Mouse (Mus musculus): ENCODE data around the gene Trex2.

Gene Trex2

DNA sequence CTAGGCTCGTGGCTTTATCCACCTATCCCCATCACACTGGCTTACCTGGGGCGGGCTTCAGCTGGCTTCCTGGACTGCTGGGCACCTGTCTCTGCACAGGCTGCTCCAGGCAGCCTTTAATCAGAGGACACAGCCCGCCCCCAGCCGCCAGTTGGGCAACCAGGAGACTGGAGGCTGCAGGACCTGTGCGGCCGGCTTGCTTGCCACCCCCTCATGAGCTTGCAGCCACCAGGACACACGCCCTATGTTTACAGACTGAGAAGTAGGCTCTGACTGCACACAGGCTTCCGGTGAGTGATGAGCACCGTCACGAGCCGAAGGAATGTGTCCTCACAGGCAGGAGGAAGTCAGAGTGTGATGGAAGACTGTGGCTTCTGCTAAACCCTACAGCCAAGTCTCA is at the start of gene Trex2:
Trex2 (minus strand) TSS at position 93 of the 400 bp plus-strand sequence.
- DNase-seq: peak; percentile 14

DNA sequence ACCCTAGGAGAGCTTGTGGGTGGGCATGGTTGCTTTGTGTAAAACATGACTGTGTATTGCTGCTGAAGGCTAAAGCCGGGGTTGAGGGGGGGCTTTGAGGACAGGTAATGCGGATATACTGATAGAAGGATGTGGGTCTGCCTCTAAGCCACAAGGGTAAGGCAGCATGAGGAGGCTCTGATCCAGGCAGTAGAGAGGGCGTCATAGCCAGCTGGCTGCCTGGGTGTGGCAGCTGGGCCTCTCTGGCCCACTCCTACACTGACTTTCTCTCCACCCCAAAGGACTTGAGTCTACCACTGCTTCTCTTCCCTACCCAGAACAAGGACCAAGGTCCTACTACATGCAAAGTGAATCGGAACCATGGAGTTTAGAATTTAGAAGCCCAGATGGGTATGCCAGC is 49.7 kb upstream of the Trex2 start:
- DNase-seq: no peak

DNA sequence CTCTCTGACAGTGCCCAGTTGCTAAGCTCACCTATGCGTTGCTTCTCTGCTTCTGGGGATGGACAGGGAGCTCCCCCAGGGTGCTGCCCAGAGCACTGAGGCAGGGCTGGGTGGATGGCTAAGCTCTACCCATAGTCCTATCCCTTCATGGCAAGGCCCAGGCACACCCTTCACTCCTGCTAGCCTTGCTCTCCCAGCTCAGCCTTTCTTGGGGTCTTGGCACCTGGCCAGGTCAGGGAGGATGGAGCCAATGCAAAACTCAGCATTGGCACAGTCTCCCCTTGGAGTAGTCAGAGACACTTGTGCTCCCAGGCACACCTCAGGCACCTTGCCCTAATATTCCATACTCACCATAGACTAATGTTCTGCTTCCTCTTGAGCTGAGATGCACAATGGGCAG is 48.9 kb upstream of the Trex2 start:
- no peak for DNase-seq

DNA sequence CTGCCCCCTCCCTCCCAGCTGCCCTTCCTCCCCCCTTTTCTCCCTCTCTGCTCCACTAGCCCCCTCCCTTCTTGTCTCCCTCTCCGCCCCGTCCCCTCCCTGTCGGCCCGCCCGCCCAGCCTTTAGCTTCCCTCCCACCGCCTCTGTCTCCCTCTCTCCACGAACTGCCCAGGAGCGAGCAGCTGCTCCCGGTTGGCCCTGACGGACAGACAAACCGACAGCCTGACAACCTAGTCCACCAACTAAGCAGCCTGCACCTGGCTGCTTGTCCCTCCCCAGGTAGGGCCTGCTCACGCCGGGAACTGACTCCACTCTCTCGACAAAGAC is 48.3 kb upstream of the Trex2 start, which contains the start of gene Bgn:
Bgn (plus strand) TSS at position 119 of the 327 bp plus-strand sequence.
- DNase-seq: no peak

DNA sequence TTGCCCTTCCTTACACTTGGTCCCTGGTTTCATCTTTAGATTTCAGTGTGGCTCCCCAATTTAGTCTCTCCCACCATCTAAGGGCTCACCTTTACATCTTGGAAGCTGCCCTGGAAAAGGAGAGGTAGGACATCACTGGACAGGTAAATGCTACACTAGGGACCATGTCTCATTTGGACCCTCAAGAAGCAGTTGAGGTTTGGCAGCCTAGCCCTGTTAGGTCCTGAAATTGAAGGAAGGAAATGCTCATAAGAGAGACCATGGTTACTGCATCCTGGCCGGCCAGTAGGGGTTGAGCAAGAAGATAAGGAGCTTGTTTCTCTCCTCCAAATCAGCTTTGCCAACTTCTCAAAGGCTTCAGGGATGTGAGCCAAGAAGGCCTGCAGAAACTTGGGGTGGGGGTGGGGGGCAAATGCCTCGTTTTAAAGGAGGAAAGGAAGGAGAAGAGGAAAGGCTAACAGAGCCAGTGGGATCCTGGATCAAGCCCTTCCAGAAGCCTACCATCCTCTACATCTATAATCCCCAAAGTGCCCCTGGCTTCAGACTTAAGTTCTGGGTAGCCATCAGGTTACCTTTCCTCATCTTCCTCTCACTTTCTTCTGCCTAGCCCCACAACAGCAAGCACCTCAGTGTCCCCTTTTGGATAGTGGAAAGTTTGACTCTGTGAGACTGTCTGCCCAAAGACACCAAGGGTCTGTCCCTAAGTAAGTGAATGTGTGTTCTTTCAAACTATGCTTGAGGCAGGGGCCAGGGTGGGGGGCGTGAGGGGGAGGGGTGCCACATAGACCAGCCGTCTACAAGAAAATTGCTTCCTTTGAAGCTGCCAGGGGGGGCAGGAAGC is 47.7 kb upstream of the Trex2 start:
- no peak for DNase-seq

DNA sequence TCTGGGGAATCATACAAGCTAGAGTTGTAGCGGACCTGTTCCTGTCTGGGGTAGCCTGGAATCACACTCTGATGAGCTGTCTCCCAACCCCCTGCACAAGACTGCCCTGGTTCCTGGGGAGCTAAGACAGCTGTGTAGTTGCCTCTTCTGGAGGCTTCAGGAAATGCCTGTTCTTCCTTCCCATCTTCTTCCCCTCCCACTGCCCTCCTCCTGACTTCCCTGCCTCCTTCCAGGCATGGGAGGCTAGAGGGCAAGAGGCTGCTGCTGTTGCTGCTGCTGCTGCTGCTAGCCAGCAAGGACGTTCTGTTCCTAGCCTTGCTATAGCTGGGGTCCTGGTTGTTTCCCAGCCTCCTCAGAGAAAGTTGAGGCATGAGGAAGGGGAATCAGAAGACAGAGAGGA is 45.2 kb upstream of the Trex2 start:
- peak; percentile 46 for DNase-seq

DNA sequence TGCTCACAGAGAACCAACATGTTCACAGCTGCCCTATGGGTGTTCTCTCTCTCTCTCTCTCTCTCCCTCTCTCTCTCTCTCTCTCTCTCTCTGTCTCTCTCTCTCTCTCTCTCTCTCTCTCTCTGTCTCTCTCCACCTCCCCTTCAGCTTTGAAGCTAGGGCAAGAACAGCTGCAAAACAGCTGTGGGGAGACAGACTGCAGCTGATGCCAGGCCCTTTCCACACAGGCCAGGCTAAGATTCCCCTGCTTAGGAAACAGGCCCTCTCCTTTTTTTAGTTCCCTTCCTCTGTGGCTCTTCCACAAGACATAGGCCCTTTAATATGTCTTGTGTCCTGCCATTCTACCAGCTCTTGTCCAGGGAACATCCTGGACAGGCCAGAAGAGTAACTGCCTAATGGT is 44.5 kb upstream of the Trex2 start:
- DNase-seq: peak; percentile 42

DNA sequence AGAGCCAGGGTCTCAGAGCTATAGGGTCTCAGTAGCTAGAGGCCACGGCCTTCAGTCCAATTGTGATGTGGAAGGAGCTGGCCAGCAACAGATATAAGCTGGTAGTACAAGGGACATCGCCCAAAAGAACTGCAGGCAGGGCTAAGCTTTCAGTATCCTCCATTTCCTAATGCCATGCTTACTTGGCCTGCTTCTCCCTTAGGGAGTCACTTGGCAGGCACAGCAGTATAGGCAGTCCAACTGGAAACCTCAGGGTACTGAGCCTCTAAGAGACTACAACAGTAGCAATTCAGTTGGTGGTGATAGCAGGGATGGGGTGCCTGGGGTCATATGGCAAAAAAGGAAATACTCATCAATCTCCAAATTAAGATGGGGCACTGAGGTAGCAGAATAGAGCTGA is 42.4 kb upstream of the Trex2 start:
- no peak for DNase-seq

DNA sequence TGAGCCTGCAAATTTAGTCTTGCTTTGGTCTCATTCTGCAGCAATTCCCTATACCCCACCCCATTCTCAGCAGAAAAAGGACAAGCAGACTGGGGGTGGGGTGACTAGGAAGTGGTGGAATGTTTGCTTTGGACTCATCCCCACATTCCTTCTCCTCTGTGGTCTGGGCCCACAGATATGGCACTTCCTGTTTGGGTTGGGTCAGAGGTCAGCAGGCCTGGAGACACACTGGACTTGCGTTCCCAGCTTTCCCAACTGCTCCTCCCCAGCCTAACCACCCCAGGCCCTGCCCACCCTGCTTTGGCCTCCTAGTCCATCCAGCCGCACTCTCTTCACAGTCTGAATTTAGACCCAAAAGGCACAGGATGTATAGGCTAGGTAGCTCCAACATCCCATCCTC is 41.5 kb upstream of the Trex2 start:
- peak; percentile 78 for DNase-seq

DNA sequence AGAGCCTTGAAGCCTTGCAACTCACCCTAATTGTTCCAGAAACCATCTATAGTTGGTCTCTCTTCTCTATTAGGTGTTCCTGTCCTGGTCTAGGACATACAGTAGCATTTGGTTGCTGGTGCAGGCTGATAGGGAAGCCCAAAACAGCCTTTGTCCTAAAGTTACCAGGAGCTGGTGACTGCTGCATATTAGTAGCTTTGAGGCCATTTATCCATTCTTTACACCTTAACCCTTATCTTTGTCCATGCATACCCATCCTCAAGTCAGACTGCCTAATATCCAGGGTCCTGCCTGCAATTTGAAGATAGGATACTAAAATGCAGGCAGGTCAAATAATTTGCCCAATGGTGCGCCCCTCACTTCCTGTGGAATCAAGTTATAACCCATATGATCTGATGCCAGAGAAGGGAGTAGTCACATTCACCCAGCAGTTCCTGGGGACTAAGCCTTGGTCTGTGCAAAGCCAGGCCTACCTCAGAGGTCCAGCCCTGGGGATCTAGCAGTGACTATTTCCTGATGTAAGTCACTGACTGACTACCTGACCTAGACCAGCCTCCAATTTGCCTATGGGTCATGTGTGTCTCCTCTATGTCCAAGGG is 40.6 kb upstream of the Trex2 start:
- DNase-seq: no peak

DNA sequence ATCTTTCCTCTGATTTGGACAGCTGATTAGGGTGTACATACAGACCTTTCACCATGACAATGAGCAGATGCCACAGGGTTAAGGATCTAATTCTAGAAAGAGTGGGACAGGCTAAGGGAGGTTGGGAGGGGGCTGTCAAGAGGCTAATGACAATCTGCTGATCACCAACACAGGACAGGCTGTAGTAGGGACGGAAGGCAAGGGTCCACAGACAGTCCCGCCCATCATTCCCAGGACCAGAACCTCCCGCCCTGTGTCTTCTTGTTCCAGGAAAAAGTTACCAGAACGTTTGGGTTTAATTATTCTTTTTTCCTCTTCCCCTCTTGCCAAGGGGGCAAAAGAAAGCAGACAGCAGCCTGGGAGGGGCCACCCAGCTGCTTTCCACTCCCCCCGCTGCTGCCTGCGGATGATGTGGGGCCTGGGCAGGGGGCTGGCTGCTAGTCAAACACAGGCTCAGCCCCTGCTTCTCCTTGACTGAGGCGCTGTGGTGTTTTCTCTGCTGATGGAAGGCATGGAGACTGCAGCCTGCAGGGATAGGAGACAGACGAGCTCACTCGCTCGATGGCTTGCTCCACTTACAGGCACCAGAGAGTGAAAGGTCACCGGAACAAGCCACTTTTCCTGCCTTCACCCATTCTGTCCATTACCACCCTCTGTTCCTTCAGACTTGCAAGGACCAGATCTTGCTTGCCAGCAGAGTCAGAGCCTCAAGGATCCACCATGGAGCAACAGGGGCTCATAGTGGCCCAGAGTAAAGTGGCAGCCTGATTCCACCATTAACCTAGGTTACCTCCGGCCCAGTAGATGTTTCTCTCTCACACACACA is 39.4 kb upstream of the Trex2 start:
- peak; percentile 45 for DNase-seq

DNA sequence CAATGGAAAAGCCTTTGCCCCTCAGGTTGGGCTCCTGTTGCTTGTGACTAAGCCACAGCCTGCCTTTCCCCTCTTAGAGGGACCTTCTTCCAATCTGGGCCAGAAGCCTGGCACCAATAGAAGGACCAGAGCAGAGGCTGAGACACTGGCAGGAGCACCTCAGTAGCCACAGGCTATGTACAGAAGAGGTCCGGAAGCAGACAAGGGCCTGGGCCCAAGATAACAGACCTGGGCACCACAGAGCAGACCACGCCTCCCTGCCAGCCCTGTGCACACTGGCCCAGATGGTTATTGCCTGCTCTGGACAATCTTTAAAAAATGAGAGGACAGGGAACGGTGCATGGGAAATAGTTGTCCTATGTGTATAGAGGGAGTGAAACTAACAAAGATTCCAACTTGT is 36.6 kb upstream of the Trex2 start:
- DNase-seq: no peak

DNA sequence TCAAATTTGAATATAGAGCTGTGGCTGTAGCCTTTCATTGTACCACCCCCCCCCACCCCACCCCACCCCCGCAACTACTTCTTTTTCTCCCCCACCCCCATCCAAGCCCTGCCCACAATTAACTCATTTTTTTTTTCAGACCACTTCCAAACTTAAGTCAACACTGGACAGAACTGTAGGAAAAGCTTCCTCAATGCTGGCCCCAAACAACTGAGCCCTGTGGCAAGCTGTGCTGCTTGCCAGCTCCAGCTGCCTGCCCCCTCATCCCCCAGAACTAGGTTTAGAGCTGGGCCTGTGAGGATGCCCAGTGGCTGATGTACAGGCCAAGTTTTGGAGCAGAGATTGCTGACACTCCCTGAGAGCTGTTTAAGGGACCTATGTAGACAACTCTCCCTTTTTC is 33.6 kb upstream of the Trex2 start:
- no peak for DNase-seq

DNA sequence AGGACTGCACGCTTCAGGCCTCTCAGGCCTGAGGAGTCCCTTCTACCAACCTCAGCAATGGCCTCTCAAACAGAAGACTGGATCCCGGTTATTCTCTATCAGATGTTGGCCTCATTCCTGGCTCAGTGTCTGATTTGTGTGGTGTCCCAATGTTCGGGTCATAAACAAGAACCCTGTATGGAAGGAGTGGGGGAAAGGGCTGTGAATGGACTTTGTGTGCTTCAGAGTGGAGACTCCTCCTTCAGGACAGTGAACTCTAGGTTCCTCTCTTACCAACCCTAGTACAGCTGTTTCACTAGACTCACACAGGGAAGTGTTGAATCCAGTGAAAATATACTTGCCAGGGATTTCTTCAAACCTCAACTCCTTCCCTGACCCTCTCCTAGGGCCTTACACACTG is 33.2 kb upstream of the Trex2 start:
- peak; percentile 36 for DNase-seq

DNA sequence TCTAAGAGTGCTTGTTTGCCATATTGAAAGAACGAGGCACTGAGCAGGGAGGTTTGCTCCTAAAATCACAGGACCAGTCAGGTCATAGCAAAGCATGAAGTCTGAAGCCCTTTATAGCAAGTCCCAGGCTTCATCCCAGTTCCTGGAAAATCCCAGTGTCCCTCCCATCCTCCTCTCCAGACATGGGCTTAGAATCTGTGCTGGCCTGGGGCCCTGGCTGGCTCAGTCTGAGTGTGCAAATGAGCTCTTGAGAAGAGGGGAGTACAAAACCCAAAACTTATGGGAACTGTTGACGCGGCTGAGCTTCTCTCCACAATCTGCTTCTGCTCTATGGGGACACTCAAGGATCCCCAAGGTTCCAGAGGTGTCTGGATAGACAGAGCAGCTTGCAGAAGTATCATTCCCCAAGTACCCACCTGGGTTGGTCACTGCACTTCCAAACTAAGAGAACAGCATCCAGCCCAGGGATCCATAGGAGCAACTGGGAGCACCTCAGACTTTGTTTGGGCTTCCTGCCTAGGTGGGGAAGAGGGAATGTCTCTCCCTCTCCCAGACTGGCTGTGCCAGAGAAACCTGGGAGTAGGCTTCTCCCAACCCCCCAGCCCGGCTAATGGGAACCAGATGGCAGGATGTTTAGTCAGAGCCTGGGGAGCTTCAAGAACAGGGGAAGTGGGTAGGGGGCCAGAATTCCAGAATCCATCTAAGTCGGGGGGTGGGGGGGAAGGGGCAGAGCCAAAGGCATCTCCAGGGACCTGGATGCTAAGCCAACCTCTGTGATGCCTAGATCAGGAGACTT is 32.5 kb upstream of the Trex2 start:
- peak; percentile 29 for DNase-seq

DNA sequence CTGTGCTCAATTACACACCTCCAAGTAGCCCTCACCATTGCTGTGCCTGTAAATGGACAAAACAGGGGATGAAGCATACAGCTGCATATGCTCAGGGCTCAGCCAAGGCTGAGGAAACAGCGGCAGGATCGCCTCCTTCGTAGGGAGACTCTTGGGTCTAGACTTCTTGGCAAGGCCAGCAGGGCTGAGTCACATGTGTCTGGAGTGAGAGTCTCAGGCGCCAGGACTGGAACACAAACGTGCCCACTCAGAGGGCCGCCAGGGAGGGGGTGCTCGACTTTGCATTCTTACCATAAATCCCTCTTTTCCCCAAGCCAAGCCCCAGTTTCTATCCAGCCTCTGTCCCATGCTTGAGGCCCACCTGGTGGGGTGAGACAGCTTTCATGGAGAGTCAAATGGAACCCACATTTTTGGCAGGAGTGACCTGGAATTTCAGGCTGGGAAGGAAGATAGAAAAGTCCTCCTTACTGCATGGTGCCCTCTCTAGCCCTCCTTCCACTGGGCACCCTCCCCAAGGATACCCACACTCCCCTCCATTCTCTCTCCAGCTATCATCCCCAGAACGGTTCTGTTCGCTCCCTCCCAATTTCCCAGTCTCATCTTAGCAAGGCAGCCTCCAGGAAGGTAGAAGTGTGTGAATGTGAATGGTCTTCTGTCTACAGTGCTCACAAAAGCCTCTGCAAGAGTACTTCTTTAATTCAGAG is 30.5 kb upstream of the Trex2 start:
- peak; percentile 72 for DNase-seq

DNA sequence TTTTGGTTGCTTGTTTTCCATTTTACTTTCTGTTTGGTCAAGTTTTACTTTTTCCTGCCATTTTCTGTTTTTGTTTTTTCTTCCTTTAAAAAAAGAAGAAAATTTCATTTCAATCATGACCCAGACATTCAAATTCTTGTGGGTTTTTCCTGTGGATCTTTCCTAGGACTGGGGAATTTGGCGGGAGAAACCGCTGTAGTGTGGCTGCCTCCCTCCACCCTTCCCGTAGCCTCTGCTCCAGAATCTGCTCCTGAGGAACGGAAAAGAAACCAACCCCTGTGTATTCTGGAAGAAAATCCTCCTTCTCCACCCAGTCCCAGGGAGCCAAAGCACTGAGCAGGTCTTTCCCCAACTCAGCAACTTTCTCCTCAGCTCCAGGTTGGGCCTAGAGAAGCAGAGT is 25.6 kb upstream of the Trex2 start:
- no peak for DNase-seq

DNA sequence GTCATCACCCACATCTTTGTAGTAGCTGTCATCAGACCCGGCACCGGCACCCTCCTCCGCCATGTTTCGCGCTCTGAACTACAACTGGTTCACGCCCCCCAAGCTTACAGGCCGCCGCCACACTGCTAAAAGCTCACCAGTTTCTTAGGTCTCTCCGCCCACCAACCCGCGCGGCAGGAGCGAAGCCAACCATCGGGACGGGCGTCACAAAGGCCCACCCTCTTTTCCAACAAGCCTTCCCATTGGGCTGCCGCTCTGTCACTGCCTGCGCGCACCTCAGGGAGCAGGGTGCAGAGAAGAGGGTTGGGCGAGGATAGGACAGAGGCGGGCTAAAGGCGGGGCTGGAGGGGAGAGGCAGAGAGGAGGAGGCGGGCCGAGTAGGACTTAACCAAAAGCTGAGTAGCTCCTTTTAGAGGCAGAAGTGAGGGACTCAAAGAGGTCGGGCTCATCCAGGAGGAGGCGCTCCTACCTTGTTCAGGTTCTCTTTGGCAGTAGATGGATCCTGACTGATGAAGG is 23.8 kb upstream of the Trex2 start, which contains the start of gene Haus7:
Haus7 (minus strand) TSS at position 168 of the 516 bp plus-strand sequence.
- peak; percentile 96 for DNase-seq

DNA sequence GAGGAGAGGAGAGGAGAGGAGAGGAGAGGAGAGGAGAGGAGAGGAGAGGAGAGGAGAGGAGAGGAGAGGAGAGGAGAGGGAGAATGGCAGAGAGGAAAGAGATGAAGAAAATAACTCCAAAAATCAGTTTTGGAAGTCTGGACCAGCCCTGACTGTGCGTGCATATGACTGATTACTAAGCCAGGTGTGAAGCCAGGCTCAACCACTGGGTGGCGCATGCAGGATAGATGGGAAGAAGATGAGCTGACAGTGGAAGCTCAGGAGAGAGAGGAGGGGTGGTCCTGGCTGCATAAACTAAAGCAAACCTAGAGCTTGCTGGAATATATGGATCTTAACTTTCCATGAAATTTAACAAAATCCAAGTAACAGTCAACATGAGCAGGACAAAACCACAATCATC is 16.8 kb upstream of the Trex2 start:
- DNase-seq: peak; percentile 80

DNA sequence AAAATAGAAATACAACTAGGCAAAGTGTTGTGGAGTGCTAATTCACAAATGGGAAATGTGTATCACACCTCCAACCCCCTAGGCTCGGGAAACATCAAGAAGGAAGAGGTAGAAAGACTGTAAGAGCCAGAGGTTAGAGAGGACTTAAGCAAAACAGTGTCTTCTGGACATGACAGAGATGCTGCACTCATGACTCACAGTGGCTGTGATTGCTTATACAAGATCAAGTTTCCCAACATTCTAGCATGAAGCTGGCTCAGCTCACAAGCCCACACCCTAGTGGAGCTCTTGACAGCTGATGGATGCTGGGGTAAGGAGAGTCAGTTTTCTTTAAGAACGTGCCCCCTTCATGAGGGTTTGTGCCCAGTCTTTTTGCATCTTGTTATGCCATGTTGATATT is 6.3 kb upstream of the Trex2 start:
- no peak for DNase-seq

DNA sequence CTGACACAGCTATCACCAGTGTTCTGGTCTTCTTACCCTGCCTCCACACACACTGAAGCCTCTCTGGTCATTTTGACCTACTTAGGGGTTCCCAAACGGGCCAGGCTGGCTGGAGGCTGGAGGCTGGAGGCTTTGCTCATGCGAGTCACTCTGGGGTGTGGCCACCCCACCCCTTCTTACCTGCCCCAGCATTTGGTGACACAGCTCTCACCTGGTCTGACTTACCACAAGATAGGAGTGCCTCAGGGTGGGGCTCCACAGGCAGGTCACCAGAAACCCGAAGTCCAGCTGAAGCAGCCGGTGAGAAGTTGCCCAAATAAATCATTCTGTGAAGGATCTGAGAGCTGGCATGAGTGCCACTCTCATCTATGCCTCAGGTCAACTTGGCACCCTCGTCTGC is 2.3 kb downstream of the Trex2 start:
- DNase-seq: peak; percentile 21

DNA sequence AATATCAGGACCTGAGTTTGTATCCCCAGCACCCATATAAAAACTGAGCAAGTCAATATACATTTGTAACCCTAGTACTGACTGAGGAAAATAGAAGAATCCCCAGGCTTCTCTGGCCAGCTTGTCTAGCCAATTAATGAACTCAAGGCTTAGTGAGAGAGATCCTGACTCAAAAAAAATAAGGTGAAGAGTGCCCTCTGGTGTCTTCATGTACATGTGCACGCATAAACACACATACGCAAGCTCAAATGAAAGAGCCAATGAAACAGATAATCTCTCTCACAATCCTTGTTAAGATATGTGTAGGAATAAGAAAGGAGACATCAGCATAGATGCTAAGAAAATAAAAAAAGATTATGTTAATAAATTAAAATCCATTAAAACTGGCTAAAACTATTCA is 5.1 kb downstream of the Trex2 start:
- peak; percentile 11 for DNase-seq
